ENCODE assay signal across 8 mouse cellular contexts in the genomic region with DNA sequence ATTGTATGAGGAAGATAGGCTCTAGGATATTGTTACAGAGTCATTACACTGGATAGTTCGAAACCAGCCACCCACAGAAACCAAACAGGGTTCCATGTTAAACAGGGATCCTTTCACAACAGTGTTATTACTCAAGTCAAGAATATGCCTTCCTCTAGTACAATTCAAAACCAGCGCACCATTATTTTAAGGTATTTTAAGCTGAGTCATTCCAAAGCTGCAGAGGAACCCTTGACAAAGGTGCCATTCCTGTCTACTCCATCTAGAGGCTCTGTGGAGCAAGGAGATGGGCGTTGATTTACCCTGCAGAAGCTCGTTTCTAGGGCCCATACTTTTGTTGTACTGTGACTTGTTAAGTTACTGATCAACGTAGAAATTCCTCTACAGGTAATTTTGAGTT. TPM values are rescaled to one million over a fixed set of nuclear protein-coding genes. Genes with fewer than 3 reads are reported as not detected.
DNase-seq lines count a peak whose midpoint lies in the region; ATAC-seq and TF ChIP-seq lines count a peak whose summit lies in the region.

No protein-coding gene starts in this region.

- peak overlapping the region; percentile 43 for H3K4me2 ChIP-seq in kidney, postnatal 0 days (ENCODE audit: low read length)
- H3K4me2 ChIP-seq in midbrain, embryonic 16.5 days (ENCODE audit: low read length) = peak overlapping the region; percentile 30

- peak overlapping the region; percentile 64 to 91 for H3K4me3 ChIP-seq in ES-E14 (ENCODE audit: insufficient read depth in 1 of 2, low read depth in 1 of 2, low read length in 2 of 2, poor library complexity in 1 of 2, severe bottlenecking in 1 of 2)
- peak overlapping the region; percentile 87 for H3K4me3 ChIP-seq in erythroblast, embryonic 14.5 days (replicated peaks)
- H3K4me3 ChIP-seq in kidney, postnatal 0 days (replicated peaks; ENCODE audit: low read depth, low read length) = no peak overlapping the region
- 0 out of 2 replicates have a peak overlapping the region, but pooled peaks have one; percentile 1 for H3K4me3 ChIP-seq in midbrain, embryonic 16.5 days (ENCODE audit: low read depth, low read length)

- peaks cover 5% of the 10 kb centered on the region; the same call in 1 of the 2 replicates for H3K36me3 ChIP-seq in ES-E14 (ENCODE audit: control insufficient read depth, insufficient read depth, low read length, poor library complexity, severe bottlenecking)
- H3K36me3 ChIP-seq in erythroblast, embryonic 14.5 days (ENCODE audit: control insufficient read depth) = peaks cover 52% of the 10 kb centered on the region
- H3K36me3 ChIP-seq in kidney, postnatal 0 days (ENCODE audit: insufficient read depth, low read length) = 0 out of 2 replicates have a peak, but pooled peaks cover 8% of the 10 kb centered on the region
- peaks cover 5% of the 10 kb centered on the region for H3K36me3 ChIP-seq in midbrain, embryonic 16.5 days (ENCODE audit: control insufficient read depth, insufficient read depth, low read length)

- DNase-seq in 3T3-L1 (ENCODE audit: low read depth, low spot score) = peak; percentile 72
- peak; percentile 30 for DNase-seq in ES-E14 (ENCODE audit: low read depth, low spot score)
- peak; percentile 44 for DNase-seq in kidney, postnatal 0 days (ENCODE audit: low spot score)
- DNase-seq in adrenal gland, adult 8-10 months = no peak
- DNase-seq in thymus, adult 18-20 months = no peak
- DNase-seq in gastrocnemius, adult 8-10 months (ENCODE audit: low spot score in 2 of 2) = no peak

- peaks cover 2% of the 10 kb centered on the region in 2 experiments; a peak in 1 of 4 replicates for H3K4me1 ChIP-seq in ES-E14 (ENCODE audit: control insufficient read depth in 2 of 2, insufficient read depth in 2 of 2, low read length in 2 of 2, poor library complexity in 1 of 2)
- H3K4me1 ChIP-seq in erythroblast, embryonic 14.5 days (ENCODE audit: control insufficient read depth) = peaks cover 44% of the 10 kb centered on the region
- H3K4me1 ChIP-seq in kidney, postnatal 0 days (replicated peaks; ENCODE audit: insufficient read depth, low read length) = peaks cover 10% of the 10 kb centered on the region
- peaks cover 32% of the 10 kb centered on the region for H3K4me1 ChIP-seq in midbrain, embryonic 16.5 days (ENCODE audit: control insufficient read depth, insufficient read depth, low read length)

- H3K27me3 ChIP-seq in erythroblast, embryonic 14.5 days (ENCODE audit: control insufficient read depth) = no peaks in the 10 kb centered on the region
- no peaks in the 10 kb centered on the region for H3K27me3 ChIP-seq in kidney, postnatal 0 days (ENCODE audit: insufficient read depth, low read length)
- H3K27me3 ChIP-seq in midbrain, embryonic 16.5 days (ENCODE audit: control insufficient read depth, insufficient read depth, low read depth, low read length) = no peaks in the 10 kb centered on the region

- no peak for ATAC-seq in kidney, postnatal 0 days (replicated peaks; ENCODE audit: low FRiP score, low read depth)
- ATAC-seq in midbrain, embryonic 16.5 days = no peak

- in situ Hi-C loops in ES-E14 (cut with MboI; ENCODE audit: low sequenced_read_pairs in 2 of 2, unreplicated experiment in 2 of 2) = no loop called here

- no peaks in the 10 kb centered on the region for H3K9me3 ChIP-seq in ES-E14 (ENCODE audit: control insufficient read depth, insufficient read depth, low read depth, low read length)
- H3K9me3 ChIP-seq in erythroblast, embryonic 14.5 days (ENCODE audit: control insufficient read depth, low read length) = no peaks in the 10 kb centered on the region
- H3K9me3 ChIP-seq in kidney, postnatal 0 days (replicated peaks; ENCODE audit: low read length) = no peaks in the 10 kb centered on the region
- H3K9me3 ChIP-seq in midbrain, embryonic 16.5 days (replicated peaks; ENCODE audit: control insufficient read depth, low read length, poor library complexity, severe bottlenecking) = no peaks in the 10 kb centered on the region

- WGBS in kidney, postnatal 0 days = 50% methylated on average over 5 of the region's 5 CpGs
- WGBS in midbrain, embryonic 16.5 days = 53% methylated on average over 5 of the region's 5 CpGs

- H3K9ac ChIP-seq in ES-E14 (ENCODE audit: insufficient read depth, low read depth, low read length, poor library complexity, severe bottlenecking) = no peak overlapping the region; the same call in 1 of the 2 replicates
- no peak overlapping the region for H3K9ac ChIP-seq in kidney, postnatal 0 days (ENCODE audit: low read depth, low read length)
- H3K9ac ChIP-seq in midbrain, embryonic 16.5 days (ENCODE audit: low read depth, low read length) = no peak overlapping the region

- no peak; the same call in 1 of the 2 replicates for TF ChIP-seq CTCF in kidney, postnatal 0 days (IDR thresholded peaks at IDR 0.05; ENCODE audit: low read depth)

- H3K27ac ChIP-seq in ES-E14 (ENCODE audit: insufficient read depth, low read depth, low read length, poor library complexity, severe bottlenecking) = no peak overlapping the region
- no peak overlapping the region for H3K27ac ChIP-seq in kidney, postnatal 0 days
- no peak overlapping the region for H3K27ac ChIP-seq in midbrain, embryonic 16.5 days (ENCODE audit: low read length)

TF ChIP-seq in ES-E14, 5 proteins besides CTCF, POLR2A, EP300 and RAD21:
- TF ChIP-seq ZC3H11A (IDR thresholded peaks at IDR 0.05; ENCODE audit: borderline replicate concordance, low read depth, low read length) (no peak), MAFK (IDR thresholded peaks at IDR 0.05; ENCODE audit: insufficient read depth, low read depth, low read length) (peak; percentile 93), ZNF384 (IDR thresholded peaks at IDR 0.05; ENCODE audit: low read depth, low read length) (no peak), CHD2 (IDR thresholded peaks at IDR 0.05; ENCODE audit: low read depth, low read length) (no peak), HCFC1 (IDR thresholded peaks at IDR 0.05; ENCODE audit: borderline replicate concordance, insufficient read depth, low read length) (no peak)

RNA-seq across cellular contexts. Expression of a gene that starts 2.3 kb away (rescaled TPM):
- total RNA-seq in ES-E14 (2012; rRNA removed) = 42.3 and 64.7 TPM in 2 replicates
- polyA plus RNA-seq in erythroblast, embryonic 14.5 days (2012) = 1.2 and 1.9 TPM in 2 replicates
- polyA plus RNA-seq in kidney, postnatal 0 days (2015; fragmentation: Nextera tagmentation; extraction: Ambion mirVana) = 122 and 126 TPM in 2 replicates
- polyA plus RNA-seq in midbrain, embryonic 16.5 days (2015; fragmentation: Nextera tagmentation; extraction: Ambion mirVana) = 51.2 and 59.4 TPM in 2 replicates
- total RNA-seq in adrenal gland, adult 8-10 months (2022) = 10 to 100 TPM; 27.7 to 33.4 (median 31.0) TPM
- total RNA-seq in gastrocnemius, adult 8-10 months (2022) = 10 to 100 TPM; 20.6 to 25.1 (median 24.6) TPM

RNA-seq across cellular contexts. Expression of a gene that starts 31.4 kb away (rescaled TPM):
- total RNA-seq in ES-E14 (2012; rRNA removed) = 14.9 and 18.3 TPM in 2 replicates
- polyA plus RNA-seq in erythroblast, embryonic 14.5 days (2012) = 0.46 and 0.53 TPM in 2 replicates
- 7.9 and 8.9 TPM in 2 replicates for polyA plus RNA-seq in kidney, postnatal 0 days (2015; fragmentation: Nextera tagmentation; extraction: Ambion mirVana)
- polyA plus RNA-seq in midbrain, embryonic 16.5 days (2015; fragmentation: Nextera tagmentation; extraction: Ambion mirVana) = 5.4 and 5.6 TPM in 2 replicates
- total RNA-seq in adrenal gland, adult 8-10 months (2022) = 10 to 100 TPM; 10.3 to 16.2 (median 13.9) TPM
- total RNA-seq in gastrocnemius, adult 8-10 months (2022) = 1 to 10 TPM in 3 of 4 experiments, under 1 TPM in 1; 0.73 to 3.5 (median 1.3) TPM

Comparison
In these comparisons a context has a peak if more than half of its experiments do, and no peak if none do; other contexts are left out.
1. DNase-seq: peak in 3T3-L1 (single experiment), ES-E14 (single experiment) and kidney, postnatal 0 days (single experiment); none in adrenal gland, adult 8-10 months (single experiment), thymus, adult 18-20 months (0 of 2) and gastrocnemius, adult 8-10 months (0 of 2).